Mouse (Mus musculus) lung, adult 2 months (tissue): ENCODE measurements at regions not wholly inside any gene's neighbourhood (a gene's known extent, or its start where the extent isn't known, plus 50 kb on each side); places are given as distances from the start of the nearest gene placed in this dataset.
"Not testable (repeated sequence)": the region's sequence is repeated elsewhere in the genome, so short reads cannot be mapped to it uniquely, and the experiment has no call there.

Experiments
- DNase-seq: peaks from one replicate; pipeline ENCODE4 v3.0.0; 2022
- H3K4me1 ChIP-seq: fragments of 200-500 bp; 2 replicates; pipeline ENCODE4 v1.6.1; 2011; ENCODE audit warnings: low read length; ENCODE audit not compliant: control insufficient read depth, insufficient read depth
- H3K4me3 ChIP-seq: fragments of 200-500 bp; replicated peaks from 2 replicates; pipeline ENCODE3; 2011; ENCODE audit warnings: low read depth, mild to moderate bottlenecking, control low read depth, low read length; ENCODE audit errors: extremely low read depth
- CTCF ChIP-seq: fragments of 200-500 bp; IDR thresholded peaks from 2 replicates; pipeline ENCODE4 v1.5.1; 2011; ENCODE audit warnings: mild to moderate bottlenecking, low read length, control low read depth; ENCODE audit not compliant: insufficient read depth
- POLR2A ChIP-seq: fragments of 200-500 bp; IDR thresholded peaks from 2 replicates; pipeline ENCODE4 v1.6.1; 2011; ENCODE audit warnings: low read depth, mild to moderate bottlenecking, control low read depth, low read length, borderline replicate concordance; ENCODE audit errors: extremely low read depth
- WGBS: fragments of 180-500 bp; shearing (Covaris S2); methylation state at CpG from one replicate; pipeline ENCODE4 v1.1.7; 2018; 5-methylcytosine and 5-hydroxymethylcytosine counted together

GRCm38 (mm10) chr3:7008671-7009217 lies 388.5 kb upstream of the 1700008P02Rik start:
- TF ChIP-seq POLR2A (no peak), CTCF (no peak)
- WGBS = 73% methylated on average over 7 of the region's 7 CpGs
- DNase-seq = no peak
- no peak overlapping the region for H3K4me3 ChIP-seq
- no peaks in the 10 kb centered on the region for H3K4me1 ChIP-seq

- Histone ChIP-seq H3K4me1 (no peaks in the 10 kb centered on the region), H3K4me3 (no peak overlapping the region)
- TF ChIP-seq CTCF = no peak
- TF ChIP-seq POLR2A = no peak
- DNase-seq = no peak
- WGBS = 47% methylated on average over 5 of the region's 5 CpGs
Observed at GRCm38 (mm10) chr3:7007811-7008359, 387.6 kb upstream of the 1700008P02Rik start.

- WGBS = 77% methylated on average over 5 of the region's 5 CpGs
- not testable (repeated sequence) for H3K4me3 ChIP-seq, H3K4me1 ChIP-seq, DNase-seq
Observed at GRCm38 (mm10) chr3:6991735-6992134, 371.5 kb upstream of the 1700008P02Rik start.

- WGBS = 82% methylated on average over 4 of the region's 4 CpGs
- no peaks in the 10 kb centered on the region for H3K4me1 ChIP-seq
- TF ChIP-seq CTCF (no peak), POLR2A (no peak)
Observed at GRCm38 (mm10) chr3:6984918-6985317, 364.7 kb upstream of the 1700008P02Rik start.

GRCm38 (mm10) chr3:6957681-6958080 lies 337.4 kb upstream of the 1700008P02Rik start:
- Histone ChIP-seq H3K4me1 (no peaks in the 10 kb centered on the region), H3K4me3 (no peak overlapping the region)
- TF ChIP-seq CTCF (no peak), POLR2A (no peak)
- WGBS = 89% methylated on average over 7 of the region's 7 CpGs
- DNase-seq = no peak

More at GRCm38 (mm10) chr3:6984918-6985317, 364.7 kb upstream of the 1700008P02Rik start:
- DNase-seq = no peak
- no peak overlapping the region for H3K4me3 ChIP-seq

- Histone ChIP-seq H3K4me1 (no peaks in the 10 kb centered on the region), H3K4me3 (no peak overlapping the region)
- WGBS = 80% methylated on average over 4 of the region's 4 CpGs
- TF ChIP-seq CTCF (no peak), POLR2A (no peak)
- DNase-seq = no peak
Observed at GRCm38 (mm10) chr3:6932535-6933103, 312.4 kb upstream of the 1700008P02Rik start.

GRCm38 (mm10) chr3:6926737-6927136 lies 306.5 kb upstream of the 1700008P02Rik start:
- 59% methylated on average over 1 of the region's 1 CpGs for WGBS
- H3K4me1 ChIP-seq = no peaks in the 10 kb centered on the region
- no peak for DNase-seq
- TF ChIP-seq CTCF (no peak), POLR2A (no peak)
- no peak overlapping the region for H3K4me3 ChIP-seq

GRCm38 (mm10) chr3:6922647-6923046 lies 302.4 kb upstream of the 1700008P02Rik start:
- 37% methylated on average over 2 of the region's 2 CpGs for WGBS
- not testable (repeated sequence) for H3K4me1 ChIP-seq, H3K4me3 ChIP-seq

GRCm38 (mm10) chr3:6920253-6920652 lies 300.0 kb upstream of the 1700008P02Rik start:
- Histone ChIP-seq H3K4me3 (no peak overlapping the region), H3K4me1 (no peaks in the 10 kb centered on the region)
- TF ChIP-seq CTCF = no peak
- DNase-seq = no peak
- WGBS = 60% methylated on average over 3 of the region's 3 CpGs

More at GRCm38 (mm10) chr3:6922647-6923046, 302.4 kb upstream of the 1700008P02Rik start:
- DNase-seq = not testable (repeated sequence)

- DNase-seq = no peak
- WGBS = 48% methylated on average over 1 of the region's 1 CpGs
- TF ChIP-seq POLR2A (no peak), CTCF (no peak)
- H3K4me3 ChIP-seq = no peak overlapping the region
- H3K4me1 ChIP-seq = no peaks in the 10 kb centered on the region
Observed at GRCm38 (mm10) chr3:6887936-6888335, 267.7 kb upstream of the 1700008P02Rik start.
